Mouse (Mus musculus) mouse trophoblast stem cell (cell line): Measurements from ENCODE around the gene Ttpal.

Experiments used
- in situ Hi-C, 2 experiments: fragments of 300-500 bp; cut with MseI, MboI; formaldehyde crosslinking; loops; 2 replicates in 1 of 2; 3 replicates in 1 of 2; pipeline ENCODE4 v1.15.1; 2025

Gene Ttpal

GRCm38 (mm10) chr2:163602101-163602971 lies at the start of gene Ttpal:
Gene Ttpal, plus strand, starts transcription at chr2:163602314.
- in situ Hi-C loops, result loop anchor here in 1 of 2 experiments (25.0 kb wide), 1 partner anchor 110 kb away; no protein-coding TSS in a partner anchor

DNA sequence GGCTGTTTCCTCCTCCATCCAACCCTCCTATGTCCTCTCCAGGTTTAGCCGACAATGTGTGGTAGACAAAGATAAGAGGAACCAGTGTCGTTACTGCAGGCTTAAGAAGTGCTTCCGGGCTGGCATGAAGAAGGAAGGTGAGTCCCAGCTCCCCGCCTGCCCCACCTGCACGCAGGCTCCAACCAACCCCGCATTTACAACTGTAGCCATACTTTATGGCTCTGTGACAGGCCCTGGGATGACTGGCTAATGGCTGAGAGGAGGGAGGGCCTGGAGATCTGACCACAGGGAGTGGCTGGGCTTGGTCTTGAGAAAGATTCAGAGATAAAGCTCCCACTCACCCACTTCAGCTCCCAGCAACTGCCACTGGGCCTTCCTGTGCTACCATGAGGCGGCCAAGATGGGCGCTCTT lies 49.6 kb upstream of the Ttpal start:
- in situ Hi-C loops, result no loop called here

DNA sequence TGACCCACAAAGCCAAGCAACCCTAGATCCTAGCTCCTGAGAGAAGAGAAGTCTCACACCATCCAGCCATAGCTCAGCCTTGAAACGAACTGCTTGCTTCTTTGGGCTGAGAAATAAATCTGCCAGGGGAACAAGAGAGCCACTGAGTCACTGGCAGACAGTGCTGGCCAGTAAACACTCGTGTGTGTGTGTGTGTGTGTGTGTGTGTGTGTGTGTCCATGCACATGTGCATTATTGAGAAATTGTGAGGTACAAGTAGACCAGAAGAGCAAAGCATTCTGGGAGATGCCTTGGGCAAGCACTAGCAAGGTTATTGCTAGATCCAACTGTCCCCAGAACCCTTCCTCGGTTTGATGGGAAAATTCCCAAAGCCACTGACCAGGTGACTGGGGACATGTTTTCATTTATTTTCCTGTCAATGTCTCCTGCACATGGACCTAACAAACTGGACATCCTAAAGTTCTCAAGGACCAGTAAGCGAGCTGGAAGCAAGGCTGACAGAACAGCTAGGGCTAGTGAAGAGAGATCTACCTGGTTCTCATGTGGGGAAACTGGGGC lies 47.6 kb upstream of the Ttpal start:
- in situ Hi-C loops, result no loop called here

DNA sequence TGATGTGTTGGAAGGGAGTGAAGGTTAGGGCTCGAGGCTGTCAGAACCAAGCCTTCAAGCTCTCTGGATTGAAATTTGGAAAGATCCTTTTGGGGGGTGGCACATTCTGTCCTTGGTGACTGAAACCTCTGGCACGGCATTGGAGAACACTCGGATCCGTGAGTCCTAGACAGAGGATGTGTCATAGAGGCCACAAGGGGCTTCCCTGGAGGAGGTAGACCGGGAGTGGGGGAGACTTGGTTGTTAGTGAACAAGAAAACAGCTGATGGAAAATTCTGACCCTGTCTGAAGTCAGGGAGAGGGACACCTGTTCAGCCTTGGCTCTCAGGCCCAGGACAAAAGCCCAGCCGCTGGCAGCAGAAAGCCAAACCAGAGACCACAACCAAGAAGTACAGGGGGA lies 47.1 kb upstream of the Ttpal start:
- in situ Hi-C loops, result no loop called here

DNA sequence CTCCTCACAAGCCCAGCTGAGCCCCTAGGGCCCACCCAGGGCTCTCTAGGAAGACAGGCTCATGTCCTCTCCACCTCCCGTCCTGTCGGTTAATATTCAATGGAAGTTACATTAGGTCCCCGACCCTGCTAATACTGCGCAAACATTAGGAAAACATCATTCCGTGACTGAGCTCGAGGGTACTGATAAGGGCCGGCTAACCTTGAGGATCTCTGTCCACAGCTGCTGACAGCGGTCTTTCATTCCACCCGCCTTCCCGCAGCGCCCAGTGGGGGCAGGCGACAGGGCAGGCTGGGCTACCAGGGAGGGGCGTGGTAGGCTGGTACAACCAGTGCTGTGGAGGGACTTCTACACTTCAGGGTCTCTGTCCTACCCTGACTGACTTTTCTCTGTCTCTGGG lies 46.7 kb upstream of the Ttpal start:
- in situ Hi-C loops, result no loop called here

DNA sequence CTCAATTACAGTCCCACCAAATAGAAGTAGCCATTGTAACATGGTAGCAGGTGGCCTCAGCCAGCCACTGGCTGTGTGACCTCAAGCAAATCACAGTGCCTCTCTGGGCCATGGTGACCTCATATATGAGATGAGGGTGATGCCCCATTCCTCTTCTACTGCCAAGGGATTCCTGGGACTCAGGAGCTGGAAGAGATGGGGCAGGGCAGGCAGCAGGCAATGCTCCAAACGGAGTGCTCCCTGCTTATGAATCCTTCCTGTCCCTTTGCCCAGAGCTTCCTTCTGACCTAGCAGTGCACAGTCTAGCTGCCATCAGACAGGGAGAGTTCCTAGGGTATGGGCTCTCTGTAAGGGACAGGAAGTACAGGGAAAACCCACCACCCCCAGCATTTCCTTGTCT lies 43.6 kb upstream of the Ttpal start:
- in situ Hi-C loops, result no loop called here

GRCm38 (mm10) chr2:163559236-163559635 lies 42.9 kb upstream of the Ttpal start:
- in situ Hi-C loops, result no loop called here

GRCm38 (mm10) chr2:163560247-163560646 lies 41.9 kb upstream of the Ttpal start:
- in situ Hi-C loops, result no loop called here

DNA sequence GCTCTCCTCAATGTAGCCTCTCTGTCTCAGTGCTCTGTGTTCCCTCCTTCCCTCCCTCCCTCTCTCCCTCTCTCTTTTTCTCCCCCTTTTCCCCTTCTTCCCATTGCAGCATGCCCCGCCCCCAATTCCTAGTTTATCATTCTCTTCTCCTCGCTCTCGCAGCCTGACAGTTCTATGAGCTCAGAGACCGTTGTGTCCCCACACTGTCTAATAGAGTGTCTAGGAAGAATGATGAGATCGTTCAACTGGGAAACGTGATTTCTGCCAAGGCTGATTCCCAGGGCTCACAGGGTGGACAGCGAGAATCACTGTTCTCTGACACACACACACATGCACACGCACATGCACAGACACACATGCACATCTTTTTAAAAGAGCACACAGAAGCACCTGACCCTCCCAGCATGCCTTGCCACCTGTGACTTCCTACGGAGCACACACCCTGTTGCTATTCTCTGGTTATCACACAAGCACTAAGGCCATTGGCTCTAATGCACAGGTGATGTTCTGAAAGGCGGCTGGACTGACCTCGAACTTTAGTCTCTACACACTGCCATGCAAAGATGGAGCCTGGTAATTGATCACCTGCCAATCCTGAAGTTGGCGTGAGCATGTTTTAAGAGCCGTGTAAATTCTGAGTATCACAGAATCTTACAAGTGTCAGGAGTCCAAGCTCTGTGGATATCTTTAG lies 40.7 kb upstream of the Ttpal start:
- in situ Hi-C loops, result no loop called here

DNA sequence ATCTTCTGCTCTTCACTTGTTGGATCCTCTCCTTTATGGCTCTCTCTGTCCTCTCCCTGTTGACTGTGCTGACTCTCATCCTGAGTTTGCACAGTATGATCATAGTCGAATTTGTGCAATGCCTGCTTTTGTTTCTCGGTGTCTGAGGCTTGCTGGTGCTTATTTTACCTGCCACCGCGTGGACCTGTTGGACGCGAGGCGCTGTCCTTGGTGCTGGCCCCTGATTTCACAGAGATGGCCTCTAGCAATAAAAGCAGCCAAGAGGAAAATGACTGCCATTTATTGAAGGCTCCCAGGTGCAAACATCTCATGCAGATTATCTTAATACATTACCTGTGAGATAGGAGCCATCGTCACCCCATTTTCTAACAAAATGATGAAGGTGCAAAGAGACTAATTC lies 37.5 kb upstream of the Ttpal start:
- in situ Hi-C loops, result no loop called here

GRCm38 (mm10) chr2:163574321-163574720 lies 27.8 kb upstream of the Ttpal start:
- in situ Hi-C loops, result no loop called here

- in situ Hi-C loops, result no loop called here
Observed at GRCm38 (mm10) chr2:163575248-163575647, 26.9 kb upstream of the Ttpal start.

- in situ Hi-C loops, result no loop called here
Observed at GRCm38 (mm10) chr2:163577986-163578385, 24.1 kb upstream of the Ttpal start.

GRCm38 (mm10) chr2:163580069-163580945 lies 21.8 kb upstream of the Ttpal start:
- in situ Hi-C loops, result no loop called here

DNA sequence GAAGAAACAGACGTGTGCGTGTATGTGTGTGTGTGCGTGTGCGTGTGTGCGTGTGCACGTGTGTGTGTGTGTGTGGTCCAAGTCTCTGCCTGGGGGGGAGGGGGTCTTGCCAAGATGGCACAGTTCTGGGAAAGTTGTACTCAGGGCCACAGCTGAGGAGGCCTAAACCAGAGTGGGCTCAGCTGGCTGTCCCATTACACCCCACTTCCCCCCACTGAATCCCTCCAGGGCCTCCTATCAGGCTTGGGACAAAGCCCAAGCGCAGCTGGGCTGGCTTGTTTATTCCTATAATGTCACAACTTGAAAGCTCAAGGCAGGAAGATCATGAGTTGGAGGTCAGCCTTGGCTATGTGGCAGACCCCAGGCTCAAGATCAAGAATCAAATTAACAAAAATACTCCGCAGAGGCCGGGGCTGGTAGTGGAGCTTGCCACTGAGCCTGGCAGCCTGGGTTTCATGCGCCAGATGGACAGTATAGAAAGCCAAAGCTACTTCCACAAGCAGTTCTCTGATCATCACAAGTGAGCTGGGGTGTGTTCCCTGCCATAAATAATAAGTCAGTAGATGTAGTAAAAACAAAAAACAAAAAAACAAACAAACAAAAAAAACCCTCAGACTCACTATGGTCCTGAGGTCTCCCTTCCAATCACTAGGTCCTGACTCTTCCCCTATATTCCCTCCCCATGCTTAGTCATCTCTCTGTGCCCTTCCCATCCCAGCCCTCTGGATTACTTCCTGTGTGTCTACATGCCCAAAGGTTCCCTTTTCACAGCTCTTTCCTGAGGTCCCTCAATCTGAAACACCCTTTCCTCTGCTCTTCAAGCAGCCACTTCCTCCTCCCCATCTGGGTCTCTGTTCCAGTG lies 18.7 kb upstream of the Ttpal start:
- in situ Hi-C loops, result no loop called here

DNA sequence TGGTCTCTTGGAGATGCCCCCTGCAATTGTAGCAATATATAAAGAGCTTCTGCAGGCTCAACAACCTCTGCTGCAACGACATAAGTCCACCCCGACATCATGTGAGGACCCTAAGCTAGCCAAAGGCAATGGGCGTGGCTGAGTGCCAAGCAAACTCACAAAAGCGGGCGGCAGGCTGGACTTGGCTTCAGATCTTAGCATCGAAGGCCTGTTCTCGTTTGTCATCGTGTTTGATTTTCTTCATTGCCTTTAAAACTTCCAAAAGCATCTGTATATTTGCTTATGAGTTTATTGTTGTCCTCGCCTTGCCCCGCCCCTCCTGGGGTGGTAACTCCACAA lies 18.1 kb upstream of the Ttpal start:
- in situ Hi-C loops, result no loop called here

DNA sequence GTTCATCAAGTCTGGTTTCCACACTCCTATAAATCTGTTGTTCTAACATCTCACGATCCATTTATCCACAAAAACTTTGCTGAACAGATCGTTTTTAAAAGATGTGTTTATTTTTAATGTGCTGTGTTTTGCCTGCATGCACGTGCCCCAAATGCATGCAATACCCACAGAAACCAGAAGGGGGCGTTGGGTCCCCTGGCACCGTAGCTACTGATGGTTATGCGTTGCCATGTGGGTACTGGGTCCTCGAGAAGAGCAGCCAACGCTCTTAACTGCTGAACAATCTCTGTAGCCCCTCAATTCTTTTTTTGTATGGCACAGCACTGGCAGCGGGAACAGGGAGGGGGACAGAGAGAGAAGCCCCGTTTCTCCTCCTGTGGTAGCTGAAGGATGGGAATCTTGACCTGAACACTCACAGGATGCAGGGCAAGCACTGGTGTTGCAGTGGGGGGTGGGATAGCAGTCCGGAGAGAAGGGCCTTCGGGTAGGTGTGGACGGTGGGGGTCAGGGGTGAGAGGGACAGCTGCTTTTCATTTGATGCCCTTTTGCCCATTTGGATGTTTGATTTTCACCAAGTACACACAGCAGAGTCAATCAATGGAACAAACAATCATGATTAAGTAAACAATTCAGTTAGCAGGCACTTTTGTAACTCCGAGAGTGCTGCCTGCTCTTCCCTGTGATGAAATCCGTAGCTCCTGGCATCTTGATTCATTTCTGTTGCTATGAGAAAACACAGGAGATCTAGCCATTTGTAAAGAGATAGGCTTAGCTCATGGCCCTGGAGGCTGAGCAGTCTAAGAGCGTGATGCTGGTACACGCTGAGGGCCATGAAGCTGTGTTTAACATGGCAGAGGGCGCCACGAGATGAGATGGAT lies 15.5 kb upstream of the Ttpal start:
- in situ Hi-C loops, result no loop called here

DNA sequence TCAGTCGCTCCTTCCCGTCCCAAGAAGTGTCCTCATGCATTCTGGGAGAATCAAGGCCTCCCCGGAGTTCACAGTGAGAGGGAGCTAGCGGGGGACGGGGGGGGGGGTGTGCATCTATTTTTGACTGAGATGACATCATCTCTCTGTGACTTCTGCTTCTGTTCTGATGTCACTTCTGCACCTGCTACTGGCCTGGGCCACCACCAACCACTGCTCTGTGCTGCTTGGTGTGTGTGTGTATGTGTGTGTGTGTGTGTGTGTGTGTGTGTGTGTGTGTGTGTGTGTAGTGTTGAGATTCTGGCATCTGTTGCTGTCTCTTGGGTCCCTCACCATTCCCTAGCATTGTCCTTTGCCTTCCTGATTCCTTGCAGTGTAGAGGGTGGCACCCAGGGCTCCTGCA lies 14.6 kb upstream of the Ttpal start:
- in situ Hi-C loops, result no loop called here

DNA sequence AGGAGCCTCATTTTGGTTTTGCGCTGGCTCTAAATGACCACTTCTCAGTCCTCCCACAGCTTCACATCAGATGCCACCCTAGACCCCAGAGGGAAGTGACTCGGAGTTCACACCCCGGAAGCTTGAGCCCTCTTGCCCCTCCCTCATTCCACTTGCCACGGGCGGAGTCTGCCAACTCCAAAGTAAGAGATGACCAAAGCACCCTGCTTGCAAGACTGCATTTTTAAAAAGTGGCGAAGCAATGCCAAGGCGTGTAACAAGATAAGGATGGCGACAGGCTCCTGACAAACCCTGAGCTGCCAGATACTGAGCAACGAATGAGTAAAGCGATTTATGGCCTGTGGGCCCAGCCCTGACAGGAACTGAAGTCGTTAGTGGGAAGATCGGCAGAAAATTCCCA lies 11.9 kb upstream of the Ttpal start:
- in situ Hi-C loops, result loop anchor here (10.0 kb wide), 2 partner anchors 55 to 145 kb away; no protein-coding TSS in a partner anchor

- in situ Hi-C loops, result loop anchor here (10.0 kb wide), 2 partner anchors 56 to 146 kb away; no protein-coding TSS in a partner anchor
Observed at GRCm38 (mm10) chr2:163590996-163591395, 11.1 kb upstream of the Ttpal start.
